Mouse (Mus musculus): ENCODE data around the gene Cdc7. TPM values are rescaled to one million over a fixed set of nuclear protein-coding genes. Genes with fewer than 3 reads are reported as not detected.

Cdc7 gene
- polyA plus RNA-seq, 1 experiment from 2014 or later: 30.8 TPM

DNA sequence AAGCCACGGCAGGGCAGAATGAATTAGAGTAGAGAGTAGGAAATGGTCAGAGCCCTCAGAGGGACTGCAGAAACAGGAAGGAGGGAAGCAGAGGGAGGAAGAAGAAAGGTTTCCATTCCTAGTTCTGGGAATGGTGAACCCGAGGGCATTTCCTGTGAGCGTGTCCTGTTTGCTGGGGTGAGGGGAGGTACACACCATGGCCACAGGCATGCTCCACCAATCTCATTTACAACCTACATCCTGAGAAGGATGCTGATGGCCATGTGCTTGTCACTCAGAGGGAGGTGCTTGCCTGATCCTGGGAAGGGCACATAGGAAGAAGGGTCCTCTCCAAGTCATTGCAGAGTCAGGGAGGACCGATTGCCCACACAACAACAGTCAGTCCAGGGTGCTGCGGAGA is 59.8 kb downstream of the Cdc7 start:
- Histone ChIP-seq H3K36me3 (no peaks in the 10 kb centered on the region), H3K4me2 (no peak overlapping the region), H3K9ac (no peak overlapping the region), H3K4me3 (no peak overlapping the region), H3K4me1 (replicated peaks) (peaks cover 21% of the 10 kb centered on the region), H3K27ac (ENCODE audit: poor library complexity, severe bottlenecking) (peak overlapping the region; percentile 44), H3K9me3 (replicated peaks) (0 out of 2 replicates have a peak, but pooled peaks cover 3% of the 10 kb centered on the region), H3K27me3 (replicated peaks) (no peaks in the 10 kb centered on the region)
- ATAC-seq (ENCODE audit: insufficient number of reproducible peaks, low FRiP score): no peak
- 54% methylated on average over 5 of the region's 5 CpGs for WGBS

DNA sequence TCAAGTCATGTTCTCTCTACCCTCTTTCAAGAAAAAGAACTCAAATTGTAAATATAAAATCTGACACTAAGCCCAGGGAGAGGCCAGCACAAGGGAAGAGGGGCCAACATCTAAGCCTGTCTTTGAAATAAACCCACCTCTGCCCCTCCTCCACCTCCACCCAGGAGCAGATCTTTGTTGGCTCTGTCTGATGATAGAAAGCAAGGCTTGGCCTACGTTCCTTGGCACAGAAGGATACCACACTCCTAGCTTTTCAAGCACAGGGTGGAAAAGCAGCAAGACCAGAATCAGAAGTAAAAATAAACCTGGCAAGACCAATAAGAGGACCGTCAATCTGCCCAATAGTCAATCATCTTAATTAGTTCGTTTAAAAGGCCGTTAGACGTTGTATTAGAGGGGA is 61.2 kb downstream of the Cdc7 start:
- WGBS: 80% methylated on average over 5 of the region's 5 CpGs

DNA sequence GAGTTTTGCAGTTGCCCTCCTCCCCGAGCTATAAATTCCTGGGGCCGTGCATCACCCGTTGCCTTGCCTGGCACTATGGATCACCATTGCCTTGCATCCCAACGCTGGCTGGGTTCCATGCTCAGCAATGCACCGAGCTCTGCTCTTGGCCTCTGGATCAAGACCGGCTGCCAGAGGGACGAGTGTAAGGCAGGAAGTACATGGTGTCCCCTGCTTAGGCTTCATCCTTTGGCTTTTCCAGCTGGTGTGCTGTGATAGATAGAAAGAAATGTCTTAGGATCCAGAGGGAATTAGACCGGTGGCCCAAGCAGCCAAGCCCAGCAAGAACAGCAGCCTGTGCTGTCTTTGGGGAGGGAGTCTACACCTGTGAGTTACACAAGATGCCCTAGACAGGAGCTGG is 61.7 kb downstream of the Cdc7 start:
- H3K4me1 ChIP-seq (replicated peaks): peaks cover 18% of the 10 kb centered on the region
- H3K27ac ChIP-seq (ENCODE audit: poor library complexity, severe bottlenecking): no peak overlapping the region
- WGBS: 78% methylated on average over 8 of the region's 8 CpGs
- no peak overlapping the region for H3K4me2 ChIP-seq
- no peak for ATAC-seq (ENCODE audit: insufficient number of reproducible peaks, low FRiP score)
- H3K4me3 ChIP-seq: no peak overlapping the region
- H3K9me3 ChIP-seq (replicated peaks): 0 out of 2 replicates have a peak, but pooled peaks cover 3% of the 10 kb centered on the region
- H3K9ac ChIP-seq: no peak overlapping the region
- no peaks in the 10 kb centered on the region for H3K27me3 ChIP-seq (replicated peaks)
- no peaks in the 10 kb centered on the region for H3K36me3 ChIP-seq

More for the DNA sequence above, 61.2 kb downstream of the Cdc7 start:
- no peak for ATAC-seq (ENCODE audit: insufficient number of reproducible peaks, low FRiP score)
- H3K4me2 ChIP-seq: no peak overlapping the region
- H3K27ac ChIP-seq (ENCODE audit: poor library complexity, severe bottlenecking): no peak overlapping the region
- peaks cover 23% of the 10 kb centered on the region for H3K4me1 ChIP-seq (replicated peaks)
- no peak overlapping the region for H3K4me3 ChIP-seq
- H3K9ac ChIP-seq: no peak overlapping the region
- H3K9me3 ChIP-seq (replicated peaks): 0 out of 2 replicates have a peak, but pooled peaks cover 3% of the 10 kb centered on the region
- no peaks in the 10 kb centered on the region for H3K36me3 ChIP-seq
- H3K27me3 ChIP-seq (replicated peaks): no peaks in the 10 kb centered on the region

DNA sequence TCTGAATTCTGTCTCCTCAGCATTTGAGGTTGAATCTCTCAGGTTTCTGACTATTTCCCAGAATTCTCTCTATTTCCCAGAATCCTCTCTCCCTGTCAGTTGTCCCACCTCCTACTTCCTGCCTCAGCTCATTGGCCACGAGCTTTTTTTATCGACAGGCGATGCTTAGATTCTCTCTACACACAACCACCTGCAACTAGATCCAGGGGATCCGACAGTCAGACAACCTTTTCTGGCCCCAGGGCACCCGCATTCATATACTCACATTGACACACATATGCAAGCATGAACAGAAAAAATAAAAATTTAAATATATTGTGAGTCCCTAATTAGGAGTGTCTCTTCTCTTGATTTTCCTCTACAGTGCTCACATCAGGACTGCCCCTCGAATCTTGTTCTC is 63.5 kb downstream of the Cdc7 start:
- Histone ChIP-seq H3K27ac (ENCODE audit: poor library complexity, severe bottlenecking) (no peak overlapping the region), H3K4me3 (no peak overlapping the region), H3K36me3 (no peaks in the 10 kb centered on the region), H3K9me3 (replicated peaks) (0 out of 2 replicates have a peak, but pooled peaks cover 2% of the 10 kb centered on the region), H3K9ac (no peak overlapping the region), H3K4me1 (replicated peaks) (peaks cover 16% of the 10 kb centered on the region), H3K27me3 (replicated peaks) (no peaks in the 10 kb centered on the region), H3K4me2 (no peak overlapping the region)
- WGBS: 83% methylated on average over 6 of the region's 6 CpGs
- ATAC-seq (ENCODE audit: insufficient number of reproducible peaks, low FRiP score): no peak

DNA sequence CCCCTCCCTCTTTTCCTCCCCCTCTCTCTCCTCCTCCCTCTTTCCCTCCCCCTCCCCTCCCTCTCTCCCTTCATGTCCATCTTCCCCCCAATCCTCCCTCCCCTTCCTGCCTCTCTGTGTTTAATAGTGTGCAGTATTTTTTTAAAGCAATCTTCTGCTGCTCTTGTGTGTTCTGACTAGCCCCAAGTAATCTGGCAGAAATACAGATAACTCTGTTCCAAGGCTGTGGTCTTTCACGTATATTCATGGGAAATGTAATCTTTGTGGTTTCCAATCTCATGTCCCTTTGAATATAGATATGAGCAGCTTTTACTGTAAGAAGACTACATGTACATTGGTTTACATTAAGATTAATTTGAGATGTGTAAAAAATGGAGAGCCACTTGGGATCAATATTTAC is 64.4 kb downstream of the Cdc7 start:
- peaks cover 16% of the 10 kb centered on the region for H3K4me1 ChIP-seq (replicated peaks)
- no peaks in the 10 kb centered on the region for H3K9me3 ChIP-seq (replicated peaks)
- H3K27me3 ChIP-seq (replicated peaks): no peaks in the 10 kb centered on the region
- H3K4me3 ChIP-seq: no peak overlapping the region
- no peak overlapping the region for H3K4me2 ChIP-seq
- H3K36me3 ChIP-seq: no peaks in the 10 kb centered on the region
- H3K27ac ChIP-seq (ENCODE audit: poor library complexity, severe bottlenecking): no peak overlapping the region; the same call in 1 of the 2 replicates
- no peak overlapping the region for H3K9ac ChIP-seq
- 24% methylated on average over 1 of the region's 1 CpGs for WGBS
- ATAC-seq (ENCODE audit: insufficient number of reproducible peaks, low FRiP score): no peak

DNA sequence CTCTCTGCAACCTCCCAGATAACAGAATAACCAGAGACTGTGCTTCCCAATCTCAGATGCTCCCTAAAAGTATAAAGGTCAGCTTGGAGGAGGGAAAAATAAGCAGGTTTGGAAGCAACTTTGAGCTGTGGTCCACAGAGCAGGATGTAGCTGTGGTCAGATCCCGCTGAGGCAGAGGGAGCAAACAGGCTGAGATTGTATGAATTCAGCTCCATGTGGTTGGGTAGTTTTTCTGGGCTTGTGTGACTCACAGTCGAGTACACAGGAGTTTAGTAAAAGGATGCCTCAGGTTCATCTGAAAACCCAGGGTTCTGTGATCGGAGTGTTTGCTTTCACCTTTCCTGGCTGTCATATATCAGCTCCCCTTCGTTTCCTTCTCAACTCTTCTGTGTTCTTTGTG is 65.7 kb downstream of the Cdc7 start:
- Histone ChIP-seq H3K4me3 (no peak overlapping the region), H3K4me2 (no peak overlapping the region), H3K27me3 (replicated peaks) (no peaks in the 10 kb centered on the region), H3K4me1 (replicated peaks) (peaks cover 7% of the 10 kb centered on the region), H3K27ac (ENCODE audit: poor library complexity, severe bottlenecking) (0 out of 2 replicates have a peak overlapping the region, but pooled peaks have one; percentile 30), H3K9ac (no peak overlapping the region), H3K9me3 (replicated peaks) (no peaks in the 10 kb centered on the region), H3K36me3 (no peaks in the 10 kb centered on the region)
- 62% methylated on average over 4 of the region's 4 CpGs for WGBS
- ATAC-seq (ENCODE audit: insufficient number of reproducible peaks, low FRiP score): no peak

DNA sequence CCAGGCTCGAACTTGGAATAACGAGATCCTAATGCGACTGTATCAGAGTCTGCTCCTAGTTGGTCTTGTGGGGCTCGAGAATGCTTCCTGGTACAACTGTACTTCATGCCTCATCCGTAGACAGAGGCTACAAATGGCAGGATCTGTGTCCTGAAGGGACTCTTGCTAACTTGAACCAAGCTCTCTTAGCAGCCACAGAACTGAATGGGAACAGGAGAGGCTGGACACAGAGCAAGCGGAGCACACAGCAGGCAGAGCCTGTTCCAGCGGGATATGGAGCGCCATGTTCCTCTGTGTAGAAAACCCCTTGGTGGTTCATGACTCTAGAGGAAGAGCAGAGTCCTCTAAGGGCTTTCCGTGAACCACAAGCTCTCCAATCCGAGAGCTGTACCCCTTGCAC is 66.7 kb downstream of the Cdc7 start:
- Histone ChIP-seq H3K4me3 (no peak overlapping the region), H3K9me3 (replicated peaks) (no peaks in the 10 kb centered on the region), H3K27me3 (replicated peaks) (no peaks in the 10 kb centered on the region), H3K4me2 (no peak overlapping the region), H3K36me3 (no peaks in the 10 kb centered on the region), H3K9ac (no peak overlapping the region), H3K27ac (ENCODE audit: poor library complexity, severe bottlenecking) (no peak overlapping the region), H3K4me1 (replicated peaks) (peaks cover 7% of the 10 kb centered on the region)
- 89% methylated on average over 10 of the region's 10 CpGs for WGBS
- ATAC-seq (ENCODE audit: insufficient number of reproducible peaks, low FRiP score): no peak

Other genes starting within 250 kb of the Cdc7 start
- 0.86 and 1.7 TPM in 2 replicates for gene Hfm1, start 38.0 kb upstream of the Cdc7 start, polyA plus RNA-seq (2016; fragmentation: Nextera tagmentation; extraction: Ambion mirVana)

All from heart, embryonic 12.5 days (tissue).